Mouse (Mus musculus) heart, adult 9 months (tissue): ENCODE data around the gene Tbxas1.

Source experiments
- DNase-seq, 2 experiments: peaks; one replicate each; pipeline ENCODE4 v3.0.0; 2022; ENCODE audit warnings: low spot score in 2 of 2

The Tbxas1 gene

DNA sequence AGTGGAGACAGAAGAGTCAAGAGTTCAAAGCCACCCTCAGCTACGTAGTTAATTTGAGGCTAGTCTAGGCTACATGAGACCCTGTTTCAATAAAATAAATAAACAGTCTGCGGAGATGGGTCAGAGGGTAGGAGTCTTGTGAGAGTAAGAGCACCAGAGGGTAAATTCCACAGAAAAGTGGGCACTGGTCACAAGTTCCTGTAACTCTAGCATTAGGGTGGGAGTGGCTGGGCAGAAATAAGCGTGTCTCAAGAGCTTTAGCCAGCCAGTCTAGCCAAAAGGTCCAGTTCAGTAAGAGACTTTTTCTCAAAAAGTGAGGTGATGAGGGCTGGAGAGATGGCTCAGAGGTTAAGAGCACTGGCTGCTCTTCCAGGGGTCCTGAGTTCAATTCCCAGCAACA, 18.4 kb downstream of the Tbxas1 start:
- DNase-seq, result no peak

DNA sequence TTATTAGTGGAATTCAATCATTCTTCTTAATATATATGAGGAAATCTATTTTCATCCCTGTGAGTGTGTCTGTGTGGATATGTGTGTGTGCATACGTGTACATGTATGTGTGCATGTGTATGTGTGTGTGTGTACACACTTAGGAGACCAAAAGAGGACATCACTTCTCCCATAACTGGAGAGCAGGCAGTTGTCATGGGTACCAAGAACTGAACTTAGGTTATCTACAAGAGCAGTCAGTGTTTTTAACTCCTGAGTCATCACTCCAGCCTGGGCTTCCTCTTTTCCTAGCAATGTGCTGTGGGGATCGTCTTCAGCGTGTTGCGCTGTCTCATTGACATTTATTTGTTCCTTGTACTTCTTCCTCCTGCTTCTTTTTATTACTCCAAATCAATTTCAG, 24.9 kb downstream of the Tbxas1 start:
- no peak for DNase-seq

DNA sequence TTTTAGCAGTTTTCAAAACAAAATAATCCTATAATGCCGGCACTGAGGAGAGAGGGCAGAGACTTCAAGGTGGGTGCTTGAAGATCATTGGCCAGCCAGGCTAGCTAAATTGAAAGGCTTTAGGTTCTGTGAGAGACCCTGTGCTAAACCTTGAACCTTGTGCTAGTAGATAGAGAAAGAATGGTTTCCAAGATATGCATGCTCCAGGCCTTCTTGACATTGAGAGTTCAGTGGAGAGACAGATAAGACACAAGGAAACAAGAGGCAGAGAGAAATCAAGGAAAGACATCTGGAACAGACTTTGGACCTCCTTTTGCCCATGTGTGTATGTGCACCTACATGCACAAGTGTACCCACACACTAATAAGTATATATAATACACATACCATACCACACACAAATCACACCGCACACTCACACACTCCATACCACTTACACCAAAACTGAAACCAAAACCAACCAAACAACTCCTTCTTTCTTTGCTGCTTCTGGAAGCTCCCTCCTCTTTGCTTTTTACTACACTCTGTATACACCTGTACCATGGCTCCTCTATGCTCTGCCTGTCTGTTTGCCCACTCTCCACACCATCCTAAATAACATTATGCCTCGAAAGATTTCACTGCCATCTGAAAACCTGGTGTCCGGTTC, 25.4 kb downstream of the Tbxas1 start:
- DNase-seq, result no peak

DNA sequence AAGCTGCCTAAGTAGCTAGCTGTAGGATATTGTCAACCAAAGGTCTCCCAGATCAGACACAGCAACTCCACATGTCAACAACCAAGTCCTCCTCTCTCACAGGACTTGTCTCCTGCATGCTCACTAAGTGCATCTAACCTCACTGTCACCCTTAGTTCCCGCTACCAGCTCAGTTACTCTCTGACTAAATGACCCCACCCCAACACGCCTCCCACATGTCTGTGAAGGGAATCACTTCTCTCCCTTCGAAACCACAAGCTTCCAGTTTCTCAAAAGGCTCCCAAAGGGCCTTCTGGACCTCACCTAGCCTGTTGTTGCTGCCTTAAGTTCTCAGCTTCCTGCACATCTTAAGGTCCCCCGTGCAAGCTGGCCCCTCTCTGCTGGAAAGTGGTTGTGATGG, 25.9 kb downstream of the Tbxas1 start:
- DNase-seq, result no peak

DNA sequence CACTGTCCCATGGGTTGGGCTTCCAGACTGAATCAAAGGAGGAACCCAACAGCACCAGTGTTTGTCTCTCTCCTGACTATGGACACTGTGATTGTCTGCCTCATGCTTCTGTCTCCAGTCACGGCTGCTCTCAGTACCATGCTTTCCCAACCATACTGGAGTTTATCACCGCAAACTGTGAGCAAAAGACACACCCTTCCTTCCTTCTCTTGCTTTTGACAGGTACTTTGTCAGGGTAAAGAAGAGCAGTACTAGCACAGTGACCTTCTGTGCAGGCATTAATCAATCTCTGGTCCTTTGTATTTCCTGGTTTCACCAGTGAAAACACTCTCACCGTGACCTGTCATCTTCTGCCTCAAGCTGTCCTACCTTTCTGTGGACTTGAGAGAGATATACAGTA, 26.4 kb downstream of the Tbxas1 start:
- no peak for DNase-seq

DNA sequence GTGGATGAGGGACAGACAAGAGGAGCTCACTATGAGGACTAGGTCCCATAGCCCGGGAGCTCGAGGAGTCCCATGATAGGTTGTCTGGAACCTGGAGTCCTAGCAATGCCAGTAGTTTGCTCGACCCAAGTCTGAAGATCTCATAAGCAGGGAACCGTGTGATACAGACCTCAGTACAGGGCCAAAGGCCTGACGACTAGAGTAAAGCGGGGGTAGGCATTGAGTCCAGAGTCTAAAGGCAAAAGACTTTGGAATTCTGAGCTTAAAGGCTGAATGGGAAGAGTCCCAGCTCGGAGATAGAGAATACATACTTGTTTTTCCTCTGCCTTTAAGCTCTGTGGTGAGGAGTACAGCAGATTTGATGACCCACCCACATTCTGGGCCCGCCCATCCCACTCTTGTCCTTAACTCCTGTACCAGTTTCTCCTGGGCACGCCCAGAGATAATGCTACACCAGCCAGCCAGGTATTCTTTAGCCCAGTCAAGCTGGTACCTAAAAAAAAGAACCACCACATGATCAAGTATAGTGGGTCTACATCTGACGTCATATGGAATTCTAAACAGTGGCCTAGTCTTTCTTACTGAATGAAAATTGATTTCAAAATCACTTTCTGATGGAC, 27.7 kb downstream of the Tbxas1 start:
- no peak for DNase-seq

DNA sequence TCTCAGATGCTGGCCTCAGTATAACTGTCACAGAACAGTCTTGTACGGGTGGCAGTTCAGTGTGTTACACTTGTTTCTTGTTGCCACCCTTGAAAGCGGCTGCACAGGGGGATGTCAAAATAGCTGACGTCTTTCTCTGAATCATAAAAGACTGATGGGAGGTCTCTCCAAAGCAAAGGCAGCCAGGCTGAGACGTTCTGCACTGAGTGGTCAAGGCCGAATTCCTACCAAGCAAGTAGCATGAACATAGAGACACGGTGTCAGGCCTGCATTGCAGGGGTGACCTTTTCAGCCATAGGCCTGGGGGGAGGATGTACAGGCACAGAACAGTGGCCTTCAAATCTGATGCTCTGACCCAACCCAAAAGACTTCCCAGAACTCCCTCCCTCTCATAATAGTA, 30.8 kb downstream of the Tbxas1 start:
- no peak for DNase-seq

DNA sequence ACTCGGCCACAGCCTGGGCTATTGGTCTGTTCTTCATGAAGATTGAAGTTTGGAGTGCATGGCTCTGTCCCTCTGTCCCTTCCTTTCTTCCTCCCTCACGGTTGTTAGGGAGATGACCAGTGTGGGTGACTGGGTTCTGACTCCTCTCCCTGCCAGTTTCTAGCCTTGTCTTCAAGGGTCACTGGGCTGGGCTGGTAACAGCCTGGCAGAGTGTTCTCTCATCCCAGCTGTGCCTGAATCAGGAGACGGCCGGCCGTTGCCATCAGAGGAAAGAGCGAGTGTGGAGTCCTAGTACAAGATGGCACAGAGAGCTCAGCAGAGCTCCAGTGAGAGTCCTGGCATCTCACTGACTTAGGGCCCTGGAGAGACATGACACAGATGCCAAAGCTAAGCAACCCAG, 33.2 kb downstream of the Tbxas1 start:
- DNase-seq, result no peak

DNA sequence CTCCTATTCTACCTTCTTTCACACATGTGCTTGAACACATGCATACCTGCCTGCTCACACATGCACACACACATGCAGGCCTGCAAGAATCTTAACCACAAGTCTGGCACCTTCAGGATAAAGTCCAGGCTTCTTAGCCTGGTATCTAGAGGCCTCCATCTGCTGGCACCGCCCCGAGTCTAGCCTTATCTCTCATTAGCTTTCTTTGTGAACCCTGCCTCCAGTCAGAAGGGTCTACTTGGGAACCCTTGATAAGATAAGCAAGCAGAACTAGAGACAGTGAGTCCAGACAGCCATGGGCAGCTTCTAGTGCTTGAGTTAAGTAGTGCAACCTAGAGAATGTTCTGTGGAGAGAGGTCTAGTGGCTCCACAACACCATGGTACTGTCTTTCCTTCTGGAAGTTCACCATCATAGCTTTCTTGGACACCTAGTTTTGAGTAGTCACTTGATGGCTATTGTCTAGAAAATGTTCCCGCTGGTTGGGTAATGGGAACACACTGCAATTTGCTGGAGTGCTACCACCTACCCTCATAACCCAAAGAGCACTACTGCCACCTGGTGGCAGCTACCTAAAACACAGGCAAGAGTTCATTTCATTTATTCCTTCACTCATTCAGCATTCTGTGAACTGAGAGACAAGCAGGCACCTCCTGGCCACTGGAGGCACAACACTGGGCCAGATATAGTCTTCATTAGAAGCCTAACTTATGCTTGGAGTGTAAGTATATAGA, 35.8 kb downstream of the Tbxas1 start:
- peak; percentile 30 to 59 for DNase-seq

DNA sequence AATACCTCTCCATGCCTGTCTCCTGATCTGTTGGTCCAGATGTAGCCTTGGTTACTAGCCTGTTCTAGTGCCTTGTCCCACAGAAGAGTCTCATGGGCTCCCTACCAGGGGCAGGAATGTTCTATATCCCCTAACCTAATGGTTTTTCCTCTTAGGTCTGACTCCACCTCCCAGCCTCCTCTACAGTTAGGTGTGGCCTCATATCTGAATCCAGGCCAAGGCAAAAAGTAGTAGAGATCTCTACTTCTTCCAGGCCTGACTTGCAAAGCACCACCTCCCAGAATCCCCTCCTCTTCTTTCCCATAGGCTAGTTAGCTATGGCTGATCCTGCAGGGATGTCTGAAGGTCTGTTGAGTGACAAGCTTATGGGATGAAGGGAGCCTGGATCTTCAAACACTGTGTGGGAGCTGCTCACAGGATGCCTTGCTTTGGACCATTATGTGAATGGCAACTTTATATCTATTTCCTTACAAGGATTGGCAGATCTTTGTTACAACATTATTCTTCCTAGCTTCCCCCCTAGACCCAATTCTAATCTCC, 37.0 kb downstream of the Tbxas1 start:
- DNase-seq, result no peak

DNA sequence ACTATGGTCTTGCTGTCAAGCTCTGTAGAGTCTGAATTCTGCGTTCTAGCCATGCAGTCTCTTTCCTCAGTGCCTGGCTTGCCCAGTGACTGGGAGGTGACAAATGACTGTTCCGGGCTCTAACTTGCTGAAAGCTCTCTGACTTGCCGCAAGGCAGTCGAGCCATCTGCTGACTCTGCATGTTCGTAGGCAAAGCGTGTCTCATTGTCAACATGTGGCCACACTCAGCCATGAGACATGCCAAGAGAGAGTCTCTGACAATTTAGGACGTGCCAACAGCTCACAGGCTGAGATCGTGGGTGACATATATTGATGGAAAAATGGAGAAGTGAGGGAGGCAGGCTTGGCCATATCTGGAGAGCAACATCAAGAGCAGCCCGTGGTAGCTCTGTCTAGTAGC, 37.6 kb downstream of the Tbxas1 start:
- DNase-seq, result no peak

DNA sequence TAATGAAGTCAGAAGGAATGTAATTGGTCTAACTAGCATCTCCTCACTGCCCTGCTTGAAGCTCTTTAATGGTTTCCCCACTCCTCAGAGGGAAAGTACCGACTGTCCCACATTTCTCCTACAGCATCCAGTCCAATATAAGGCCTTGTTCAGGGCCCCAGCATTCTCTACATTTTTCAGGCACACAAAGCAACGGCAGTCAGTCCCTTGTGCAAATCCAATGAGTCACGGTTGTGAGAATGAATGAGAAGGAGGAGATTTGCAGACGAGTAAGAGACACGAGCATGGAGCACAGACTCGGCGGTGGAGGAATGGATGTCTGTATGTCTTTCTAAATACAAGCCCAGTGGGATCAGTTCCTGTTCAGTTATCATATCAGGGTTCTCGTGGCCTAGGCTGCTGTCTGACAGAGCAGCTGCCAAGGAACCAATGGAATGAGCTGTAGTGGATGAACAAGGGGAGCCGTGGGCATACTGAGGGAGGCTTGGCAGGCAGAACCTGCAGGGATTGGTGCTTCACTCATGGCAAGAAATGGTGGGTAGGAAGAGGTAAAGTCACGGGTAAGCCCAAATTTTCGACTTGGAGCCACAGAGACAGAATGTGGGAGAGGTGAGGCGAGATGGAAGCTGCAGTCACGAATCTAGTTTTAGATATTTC, 38.3 kb downstream of the Tbxas1 start:
- DNase-seq, result no peak

DNA sequence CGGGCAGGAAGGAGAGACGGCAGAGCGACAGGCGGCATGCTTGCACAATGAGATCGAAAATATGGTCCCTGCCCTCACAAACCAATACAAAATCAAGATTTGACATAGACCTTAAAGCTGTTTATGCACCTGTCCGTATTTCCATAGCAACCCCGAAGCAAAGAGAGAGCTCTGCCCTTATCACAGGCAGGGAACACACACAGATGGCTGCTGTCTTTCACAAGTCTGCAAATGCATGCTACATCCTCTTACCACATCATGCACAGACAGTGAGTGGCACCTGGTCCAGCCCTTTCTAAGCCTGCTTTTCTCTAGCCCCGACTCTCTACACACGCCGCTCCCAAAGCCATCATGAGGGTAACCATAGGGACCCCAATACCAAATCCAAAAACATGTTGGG, 39.0 kb downstream of the Tbxas1 start:
- DNase-seq, result no peak

DNA sequence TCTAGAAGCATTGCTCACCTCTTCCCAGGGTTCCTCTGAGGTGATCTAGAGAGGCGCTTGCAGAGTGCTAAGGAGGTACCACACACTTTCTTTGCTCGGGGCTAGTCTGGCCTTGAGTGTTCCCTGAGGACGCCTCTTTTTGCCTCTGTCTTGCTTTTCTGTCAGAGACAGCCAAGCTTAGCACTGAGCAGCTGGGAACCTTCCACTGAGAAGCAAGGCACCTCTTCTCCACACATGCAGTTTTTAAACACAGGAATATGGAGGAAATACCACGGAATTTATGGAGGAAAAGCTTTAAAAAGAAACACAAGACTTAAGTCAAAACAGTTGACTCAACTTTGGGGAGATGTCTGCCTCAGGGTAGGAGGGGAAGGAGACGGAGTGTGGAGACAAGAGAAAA, 40.6 kb downstream of the Tbxas1 start:
- DNase-seq, result no peak

DNA sequence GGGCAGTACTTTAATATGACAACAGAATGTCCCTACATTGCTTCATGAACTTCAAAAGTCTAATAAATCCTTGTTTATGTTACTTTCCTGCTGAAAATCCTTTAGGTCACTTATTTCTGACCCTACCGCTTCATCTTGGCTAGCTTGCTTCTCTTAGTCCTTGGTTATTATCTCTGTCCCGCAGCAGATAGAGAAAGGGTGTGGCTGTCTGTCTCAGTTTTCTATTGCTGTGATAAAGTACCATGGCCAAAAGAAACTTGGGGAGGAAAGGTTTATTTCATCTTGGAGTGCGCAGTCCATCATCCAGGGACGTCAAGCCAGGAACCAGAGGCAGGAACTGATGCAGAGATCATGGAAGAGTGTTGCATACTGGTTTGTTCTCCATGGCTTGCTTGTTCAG, 41.4 kb downstream of the Tbxas1 start:
- no peak for DNase-seq

DNA sequence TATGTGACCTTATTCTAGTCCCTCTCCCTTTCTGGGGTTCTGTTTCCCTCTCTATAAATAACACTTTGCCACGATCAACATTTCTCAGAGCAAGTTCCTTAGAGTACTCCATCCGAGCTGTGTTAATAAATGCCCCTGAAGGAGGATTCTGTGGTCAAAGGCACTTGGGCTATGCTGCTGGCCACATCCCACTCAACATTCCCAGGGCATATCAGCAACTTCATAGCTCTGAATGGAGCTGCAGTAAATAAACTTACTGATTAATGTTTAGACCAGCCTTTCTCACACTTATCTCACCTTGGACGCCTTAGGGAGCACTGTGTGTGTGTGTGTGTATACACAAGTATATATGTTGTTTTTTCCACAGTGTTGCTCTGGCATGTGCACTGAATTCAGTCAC, 42.2 kb downstream of the Tbxas1 start:
- no peak for DNase-seq

DNA sequence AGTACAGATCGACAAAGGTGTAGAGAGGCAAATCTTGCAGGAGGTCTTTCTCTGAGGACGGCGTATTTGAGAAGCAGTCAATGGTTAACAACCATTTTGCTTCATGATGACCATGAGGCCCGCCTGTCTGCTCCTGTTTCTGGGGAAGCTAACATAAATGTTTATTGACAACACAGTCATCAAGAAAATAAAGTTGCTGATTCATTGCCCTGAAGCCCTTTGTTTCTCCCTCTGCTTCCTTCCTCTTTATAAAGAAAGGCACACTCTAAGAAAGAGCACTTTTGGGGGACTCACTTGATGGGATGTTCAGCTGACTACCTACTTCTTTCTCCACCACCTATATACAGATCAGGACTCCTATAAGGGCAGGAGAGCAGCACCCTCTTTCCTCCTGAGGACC, 43.5 kb downstream of the Tbxas1 start:
- no peak for DNase-seq

DNA sequence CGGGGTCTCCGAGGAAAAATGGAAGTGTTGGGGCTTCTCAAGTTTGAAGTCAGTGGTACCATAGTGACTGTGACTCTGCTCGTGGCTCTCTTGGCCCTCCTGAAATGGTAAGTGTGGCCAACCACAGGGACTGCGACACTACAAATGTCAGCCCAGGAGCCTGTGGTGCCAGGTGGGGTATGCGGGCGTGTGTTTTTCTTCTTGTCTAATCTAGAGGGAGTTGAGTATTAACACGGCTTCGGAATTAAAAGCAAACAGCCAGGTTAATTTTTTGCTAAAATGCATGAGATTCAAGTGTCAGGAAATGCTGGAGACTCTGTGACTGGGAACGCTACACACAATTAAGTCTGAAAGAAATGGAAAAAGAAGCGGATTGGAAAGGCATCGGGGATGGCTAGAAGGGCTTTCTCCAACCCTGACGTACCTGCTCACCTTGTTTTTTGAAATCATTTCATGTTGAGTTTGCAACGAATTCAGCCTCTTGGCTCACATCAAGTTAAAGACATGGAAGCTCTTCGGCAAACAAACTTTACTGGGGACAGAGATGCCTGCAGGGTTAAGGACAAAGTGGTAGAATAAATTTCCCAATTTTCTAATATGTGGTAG, 44.0 kb downstream of the Tbxas1 start:
- no peak for DNase-seq

DNA sequence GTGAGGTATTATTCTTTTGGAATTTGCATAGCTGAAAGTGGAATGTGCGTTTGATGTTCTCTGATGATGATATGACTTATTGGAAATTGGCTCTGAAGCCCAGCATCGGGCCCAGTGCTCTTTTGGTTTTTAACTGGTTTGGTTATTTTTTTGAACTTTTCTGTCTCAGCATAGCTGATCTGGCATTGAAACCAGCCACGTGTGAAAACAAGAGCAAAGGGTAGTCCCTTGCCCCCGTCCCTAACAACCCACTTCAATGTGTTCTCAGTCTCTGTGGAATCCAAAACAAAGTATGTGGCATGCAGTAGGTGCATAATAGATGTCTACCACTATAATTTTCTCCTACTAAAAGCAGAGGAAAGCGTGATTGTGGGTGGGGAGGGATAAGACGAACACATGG, 44.9 kb downstream of the Tbxas1 start:
- DNase-seq, result no peak

DNA sequence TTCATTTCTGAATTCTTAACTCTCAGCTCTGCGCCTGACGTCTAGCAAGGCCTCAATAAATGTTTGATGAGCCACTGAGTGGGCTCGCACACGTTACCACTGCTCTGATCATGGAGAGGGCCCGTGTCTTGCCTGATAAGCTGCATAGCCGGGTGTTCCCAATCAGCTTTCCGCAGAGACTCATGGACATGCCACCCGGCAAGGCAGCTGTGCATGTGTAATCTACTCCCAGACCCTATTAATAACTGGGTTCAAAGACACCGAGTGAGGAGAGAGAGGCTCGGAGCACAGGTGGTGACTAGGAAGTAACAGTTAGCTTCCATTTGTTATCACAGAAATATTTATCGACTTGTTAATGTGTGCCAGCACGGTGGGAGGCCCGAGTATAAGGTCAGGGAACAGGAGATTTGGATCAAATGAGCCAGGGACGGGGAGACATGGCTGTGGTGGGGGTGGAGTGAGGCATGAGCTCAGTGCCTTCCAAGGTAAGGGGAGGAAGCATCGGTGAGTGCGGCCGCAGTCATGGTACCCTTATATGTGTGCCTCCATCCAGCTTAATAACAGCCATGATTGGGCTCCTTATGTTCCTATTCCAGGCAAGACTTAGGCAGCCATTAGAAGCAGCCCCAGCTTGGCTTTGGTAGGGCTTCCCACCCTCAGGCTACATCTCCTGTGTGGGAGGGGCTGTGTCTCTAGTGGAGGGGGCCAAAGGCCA, 46.0 kb downstream of the Tbxas1 start:
- no peak for DNase-seq

DNA sequence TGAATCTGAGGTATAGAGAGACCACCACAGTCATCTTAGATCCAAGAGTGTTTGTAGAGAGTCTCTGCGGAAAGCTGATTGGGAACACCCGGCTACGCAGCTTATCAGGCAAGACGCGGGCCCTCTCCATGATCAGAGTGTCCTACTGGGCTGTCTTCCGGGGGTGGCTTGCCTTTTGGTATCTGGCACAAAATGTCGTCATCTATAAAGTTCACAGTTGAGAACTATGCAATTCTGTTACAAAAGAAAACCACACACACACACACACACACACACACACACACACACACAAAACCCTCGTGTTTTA, 46.6 kb downstream of the Tbxas1 start:
- no peak for DNase-seq

DNA sequence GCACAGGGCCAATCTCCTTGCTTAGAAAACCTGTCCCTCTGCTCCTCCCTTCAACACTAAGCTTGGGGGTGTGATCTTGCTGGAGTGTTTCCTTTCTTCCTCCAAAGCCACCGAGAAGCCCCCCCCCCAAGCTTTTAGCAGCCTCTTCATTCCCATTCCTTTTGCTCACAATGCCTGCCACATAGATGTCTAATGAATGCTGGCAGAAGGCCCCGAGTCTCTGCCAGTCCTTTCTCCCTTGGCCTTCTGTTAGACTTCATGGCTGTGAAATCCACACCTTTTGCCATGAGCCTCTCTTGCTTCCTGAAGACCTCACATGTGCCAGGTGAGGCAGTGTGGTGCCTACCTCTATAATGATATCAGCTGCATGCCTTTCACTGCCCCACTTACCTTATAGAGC, 47.3 kb downstream of the Tbxas1 start:
- DNase-seq, result no peak
